Mouse (Mus musculus) neutrophil, adult 65 days (primary cell): Measurements from ENCODE around the gene Krt82. TPM values are rescaled to one million over a fixed set of nuclear protein-coding genes. Genes with fewer than 3 reads are reported as not detected.

Experiments
- total RNA-seq: library from RNA; stranded (reverse); gene quantifications from 2 replicates; pipeline ENCODE4 v1.2.4, GENCODE M21; 2023

Krt82 gene
- 0.28 TPM in 1 of 2 replicates, not detected in the other for total RNA-seq

GRCm38 (mm10) chr15:101550567-101550966 is at the start of gene Krt82:
Gene Krt82 (minus strand): TSS chr15:101550667.

GRCm38 (mm10) chr15:101573796-101574345 is 23.4 kb upstream of the Krt82 start, which contains the start of gene Krt75:
Gene Krt75 (minus strand): TSS chr15:101573904.

GRCm38 (mm10) chr15:101562850-101563249 is 12.4 kb upstream of the Krt82 start, which contains the start of gene Krt90:
Gene Krt90 (minus strand): TSS chr15:101562950.

GRCm38 (mm10) chr15:101532720-101533119 is 17.7 kb downstream of the Krt82 start, which contains the start of gene Krt84:
Gene Krt84 (minus strand): TSS chr15:101532820.

GRCm38 (mm10) chr15:101517161-101517560 is 33.3 kb downstream of the Krt82 start, which contains the start of gene Gm49425:
Gene Gm49425 (minus strand): TSS chr15:101517261.

GRCm38 (mm10) chr15:101491431-101491830 is 59.0 kb downstream of the Krt82 start, which contains the start of gene Krt83:
Gene Krt83 (minus strand): TSS chr15:101491512.

Other genes with a start within 250 kb of the Krt82 start
- gene Krt80, start 180.5 kb downstream of the Krt82 start, total RNA-seq: 15.2 and 20.7 TPM in 2 replicates
- gene Krt7, start 139.6 kb downstream of the Krt82 start, total RNA-seq: 2.2 and 3.4 TPM in 2 replicates
- not detected in 2 replicates for gene Krt87, start 111.9 kb downstream of the Krt82 start, total RNA-seq
- gene Krt88, start 102.9 kb downstream of the Krt82 start, total RNA-seq: not detected in 2 replicates
- 1.4 and 2.3 TPM in 2 replicates for gene Krt81, start 86.9 kb downstream of the Krt82 start, total RNA-seq
- gene Krt86, start 77.2 kb downstream of the Krt82 start, total RNA-seq: 5.2 and 6.9 TPM in 2 replicates
- gene Krt83, start 59.2 kb downstream of the Krt82 start, total RNA-seq: 23.8 and 25.8 TPM in 2 replicates
- not detected in 2 replicates for gene Gm49425, start 33.4 kb downstream of the Krt82 start, total RNA-seq
- not detected in 2 replicates for gene Krt84, start 17.8 kb downstream of the Krt82 start, total RNA-seq
- gene Krt90, start 12.3 kb upstream of the Krt82 start, total RNA-seq: 0.25 and 0.28 TPM in 2 replicates
- gene Krt75, start 23.2 kb upstream of the Krt82 start, total RNA-seq: 0.98 and 1.1 TPM in 2 replicates
- gene Gm5414, start 77.5 kb upstream of the Krt82 start, total RNA-seq: not detected in 2 replicates
- gene Gm5478, start 96.7 kb upstream of the Krt82 start, total RNA-seq: not detected in 2 replicates
- gene Krt6b, start 129.6 kb upstream of the Krt82 start, total RNA-seq: not detected in 2 replicates
- not detected in 2 replicates for gene Krt6a, start 143.6 kb upstream of the Krt82 start, total RNA-seq
- gene Krt5, start 162.2 kb upstream of the Krt82 start, total RNA-seq: not detected in 2 replicates
- gene Krt71, start 192.4 kb upstream of the Krt82 start, total RNA-seq: not detected in 2 replicates
- not detected in 2 replicates for gene Krt72, start 235.8 kb upstream of the Krt82 start, total RNA-seq